Mouse (Mus musculus) stomach, postnatal 0 days (tissue): ENCODE measurements around the gene Bbx.

Source experiments
- CTCF ChIP-seq: IDR thresholded peaks from 2 replicates; pipeline ENCODE4 v1.5.1; 2016; ENCODE audit warnings: antibody characterized with exemption, low read depth, mild to moderate bottlenecking, moderate library complexity
- EP300 ChIP-seq: optimal IDR thresholded peaks from 2 replicates; pipeline ENCODE3; 2016; ENCODE audit warnings: antibody characterized with exemption

GRCm38 (mm10) chr16:50211231-50211630 lies 221.0 kb downstream of the Bbx start:
- no peak for TF ChIP-seq EP300
- TF ChIP-seq CTCF, result no peak
